Mouse (Mus musculus): ENCODE measurements around the gene Atg4d. TPM values are rescaled to one million over a fixed set of nuclear protein-coding genes. Genes with fewer than 3 reads are reported as not detected.

Gene Atg4d
- polyA plus RNA-seq, 1 experiment = 39.8 TPM

DNA sequence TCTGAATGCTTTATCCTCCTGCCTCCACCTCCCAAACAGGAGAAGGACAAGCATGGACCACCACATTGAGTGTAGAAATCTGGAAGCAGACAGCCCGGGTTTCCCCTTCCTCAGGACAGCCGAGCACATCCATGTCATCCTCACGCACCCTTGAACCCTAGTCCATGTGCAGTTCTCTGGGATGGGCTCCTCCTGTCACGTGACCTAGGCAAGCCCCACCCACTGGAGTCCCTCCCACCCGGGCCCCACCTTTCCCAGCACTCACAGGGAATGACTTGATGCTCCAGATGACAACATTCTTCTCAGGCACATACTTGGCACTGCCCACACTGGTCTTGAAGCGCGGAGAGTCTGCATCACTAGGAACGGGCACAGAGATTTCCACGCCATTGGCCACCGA is 33.9 kb downstream of the Atg4d start:
- TF ChIP-seq E2F4 (IDR thresholded peaks at IDR 0.05; ENCODE audit: insufficient read depth) = no peak
- Histone ChIP-seq H3ac (ENCODE audit: control insufficient read depth, insufficient read length) (no peak overlapping the region), H3K4me3 (no peak overlapping the region), H3K27me3 (ENCODE audit: control insufficient read depth, insufficient read depth, insufficient read length) (no peaks in the 10 kb centered on the region), H3K79me2 (ENCODE audit: control insufficient read depth, insufficient read depth) (no peaks in the 10 kb centered on the region), H3K36me3 (ENCODE audit: control insufficient read depth, insufficient read depth) (no peaks in the 10 kb centered on the region), H3K4me2 (ENCODE audit: low read depth) (no peak overlapping the region)

DNA sequence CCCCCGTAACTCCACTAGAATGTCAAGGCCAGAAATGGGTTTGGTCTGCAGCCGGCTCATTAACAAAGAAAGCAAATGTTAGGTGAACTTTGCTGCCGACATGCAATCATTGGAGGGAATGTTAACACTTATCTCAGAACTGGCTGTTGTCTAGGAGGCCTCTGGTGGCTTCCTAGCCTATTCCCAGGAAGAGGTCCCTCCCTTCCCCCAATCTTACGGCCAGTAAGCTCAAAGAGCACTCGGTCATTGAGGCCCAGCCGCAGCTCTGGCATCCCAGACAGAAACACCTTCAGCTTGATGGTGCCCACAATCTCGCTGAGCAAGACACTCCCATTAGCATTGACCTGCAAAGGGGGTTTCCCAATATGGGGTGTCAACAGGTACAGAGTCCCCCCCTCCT is 40.0 kb downstream of the Atg4d start:
- no peaks in the 10 kb centered on the region for H3K36me3 ChIP-seq (ENCODE audit: control insufficient read depth, insufficient read depth)

DNA sequence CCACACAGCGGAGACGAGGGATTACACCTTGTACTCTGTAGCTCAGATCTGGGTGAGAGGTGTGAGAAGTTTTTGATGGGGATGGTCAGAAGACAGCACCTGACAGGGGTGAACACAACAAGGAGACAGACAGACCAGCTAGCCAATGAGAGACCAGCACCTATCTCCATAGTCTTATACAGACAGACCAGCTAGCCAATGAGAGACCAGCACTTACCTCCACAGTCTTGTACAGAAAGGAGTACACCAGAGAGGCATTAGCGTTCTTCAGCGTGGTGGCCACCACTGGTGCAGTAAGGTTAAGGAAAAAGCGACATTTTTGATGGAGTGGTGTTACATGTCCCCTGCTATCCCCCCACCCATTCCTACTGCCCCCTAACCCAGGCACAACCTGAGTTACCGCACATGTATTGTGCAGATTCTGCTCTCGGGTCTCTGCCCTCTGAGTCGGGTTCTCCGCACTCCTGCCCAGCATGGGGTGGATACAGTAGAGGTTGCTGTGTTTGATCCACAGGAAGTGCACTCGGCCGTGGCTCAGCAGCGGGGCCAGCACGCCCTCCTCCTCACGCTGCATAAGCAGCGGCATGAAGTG is 44.2 kb downstream of the Atg4d start:
- Histone ChIP-seq H3K27me3 (ENCODE audit: control insufficient read depth, insufficient read depth, insufficient read length) (no peaks in the 10 kb centered on the region), H3ac (ENCODE audit: control insufficient read depth, insufficient read length) (no peak overlapping the region), H3K36me3 (ENCODE audit: control insufficient read depth, insufficient read depth) (no peaks in the 10 kb centered on the region), H3K79me2 (ENCODE audit: control insufficient read depth, insufficient read depth) (no peaks in the 10 kb centered on the region), H3K4me3 (no peak overlapping the region), H3K4me2 (ENCODE audit: low read depth) (no peak overlapping the region)
- no peak for TF ChIP-seq REST (IDR thresholded peaks at IDR 0.05; ENCODE audit: insufficient read depth, insufficient read length)
- no peak for TF ChIP-seq TCF3 (IDR thresholded peaks at IDR 0.05; ENCODE audit: insufficient read length, low read depth)
- TF ChIP-seq E2F4 (IDR thresholded peaks at IDR 0.05; ENCODE audit: insufficient read depth) = no peak
- TF ChIP-seq MYOG (IDR thresholded peaks at IDR 0.05; ENCODE audit: control insufficient read depth in 1 of 3, insufficient read depth in 1 of 3, insufficient read length in 2 of 3, low read depth in 2 of 3) = no peak
- TF ChIP-seq USF1 (IDR thresholded peaks at IDR 0.05; ENCODE audit: low read depth) = no peak
- no peak for TF ChIP-seq POLR2A (IDR thresholded peaks at IDR 0.05; ENCODE audit: insufficient read length, low read depth)
- TF ChIP-seq SRF (IDR thresholded peaks at IDR 0.05; ENCODE audit: control insufficient read depth, insufficient read length, low read depth) = no peak
- TF ChIP-seq MAX (IDR thresholded peaks at IDR 0.05; ENCODE audit: low read depth) = no peak
- TF ChIP-seq POLR2AphosphoS2 (IDR thresholded peaks at IDR 0.05; ENCODE audit: insufficient read length, low read depth) = no peak
- no peak for TF ChIP-seq TCF12 (IDR thresholded peaks at IDR 0.05; ENCODE audit: insufficient read depth, poor library complexity, severe bottlenecking)
- TF ChIP-seq CEBPB (IDR thresholded peaks at IDR 0.05; ENCODE audit: insufficient read depth, poor library complexity, severe bottlenecking) = no peak
- TF ChIP-seq MYOD1 (IDR thresholded peaks at IDR 0.05; ENCODE audit: control insufficient read depth in 1 of 3, insufficient read length in 2 of 3, low read depth in 2 of 3) = no peak

More for the DNA sequence above, 40.0 kb downstream of the Atg4d start:
- no peak overlapping the region for H3ac ChIP-seq (ENCODE audit: control insufficient read depth, insufficient read length)
- H3K4me3 ChIP-seq = no peak overlapping the region
- no peak overlapping the region for H3K4me2 ChIP-seq (ENCODE audit: low read depth)
- TF ChIP-seq POLR2AphosphoS2 (IDR thresholded peaks at IDR 0.05; ENCODE audit: insufficient read length, low read depth) (no peak), POLR2A (IDR thresholded peaks at IDR 0.05; ENCODE audit: insufficient read length, low read depth) (no peak), MYOG (IDR thresholded peaks at IDR 0.05; ENCODE audit: control insufficient read depth in 1 of 3, insufficient read depth in 1 of 3, insufficient read length in 2 of 3, low read depth in 2 of 3) (no peak), MYOD1 (IDR thresholded peaks at IDR 0.05; ENCODE audit: control insufficient read depth in 1 of 3, insufficient read length in 2 of 3, low read depth in 2 of 3) (no peak), MAX (IDR thresholded peaks at IDR 0.05; ENCODE audit: low read depth) (no peak), E2F4 (IDR thresholded peaks at IDR 0.05; ENCODE audit: insufficient read depth) (no peak), TCF12 (IDR thresholded peaks at IDR 0.05; ENCODE audit: insufficient read depth, poor library complexity, severe bottlenecking) (no peak), CEBPB (IDR thresholded peaks at IDR 0.05; ENCODE audit: insufficient read depth, poor library complexity, severe bottlenecking) (no peak), USF1 (IDR thresholded peaks at IDR 0.05; ENCODE audit: low read depth) (no peak), SRF (IDR thresholded peaks at IDR 0.05; ENCODE audit: control insufficient read depth, insufficient read length, low read depth) (no peak), TCF3 (IDR thresholded peaks at IDR 0.05; ENCODE audit: insufficient read length, low read depth) (no peak), REST (IDR thresholded peaks at IDR 0.05; ENCODE audit: insufficient read depth, insufficient read length) (no peak)
- H3K79me2 ChIP-seq (ENCODE audit: control insufficient read depth, insufficient read depth) = no peaks in the 10 kb centered on the region
- H3K27me3 ChIP-seq (ENCODE audit: control insufficient read depth, insufficient read depth, insufficient read length) = no peaks in the 10 kb centered on the region

DNA sequence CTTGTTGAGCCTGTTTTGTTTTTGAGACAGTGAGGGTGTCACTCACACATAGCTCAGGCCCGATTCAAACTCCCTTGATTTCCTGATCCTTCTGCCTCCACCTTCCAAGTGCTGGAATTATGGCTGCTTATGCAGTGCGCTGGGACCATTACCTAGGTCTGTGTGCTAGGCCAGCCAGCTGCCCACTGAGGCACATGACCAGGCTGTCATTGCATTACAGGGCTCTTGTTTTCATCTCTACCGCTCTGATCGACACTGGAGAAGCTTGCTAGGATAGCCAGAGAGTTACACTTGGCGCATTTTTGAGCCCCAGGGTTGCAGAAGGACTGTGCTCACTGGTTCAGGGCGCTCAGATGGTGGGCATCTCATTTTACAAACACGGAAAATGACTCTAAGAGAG is 46.6 kb downstream of the Atg4d start:
- Histone ChIP-seq H3K4me3 (no peak overlapping the region), H3K4me2 (ENCODE audit: low read depth) (no peak overlapping the region), H3K36me3 (ENCODE audit: control insufficient read depth, insufficient read depth) (no peaks in the 10 kb centered on the region), H3ac (ENCODE audit: control insufficient read depth, insufficient read length) (no peak overlapping the region), H3K79me2 (ENCODE audit: control insufficient read depth, insufficient read depth) (no peaks in the 10 kb centered on the region), H3K27me3 (ENCODE audit: control insufficient read depth, insufficient read depth, insufficient read length) (no peaks in the 10 kb centered on the region)
- TF ChIP-seq TCF3 (IDR thresholded peaks at IDR 0.05; ENCODE audit: insufficient read length, low read depth) = no peak

DNA sequence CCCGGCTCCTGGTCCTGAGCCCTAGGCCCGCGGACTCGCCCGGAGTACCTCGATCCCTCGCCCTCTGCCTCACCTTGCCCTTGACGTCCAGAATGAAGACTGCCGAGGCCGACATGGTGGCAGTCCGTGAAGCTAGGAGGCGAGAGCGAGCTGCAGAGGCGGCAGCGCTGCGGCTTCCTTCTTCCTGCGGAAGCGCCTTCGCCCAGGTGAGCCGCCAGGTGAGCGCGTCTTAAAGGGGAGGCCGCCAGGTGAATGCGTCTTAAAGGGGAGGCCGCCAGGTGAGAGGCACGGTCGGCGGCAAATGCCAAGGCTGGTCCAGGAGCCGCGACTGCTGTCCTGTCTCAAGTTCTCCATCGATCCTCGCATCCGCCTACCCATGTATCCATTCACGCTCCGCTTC is 47.0 kb downstream of the Atg4d start, which contains the start of gene Ap1m2:
TSS of gene Ap1m2 (minus strand) at position 204 of the 400 bp plus-strand sequence.
- H3K4me3 ChIP-seq = no peak within 1 kb of the TSS
- no peaks in the 10 kb centered on the region for H3K36me3 ChIP-seq (ENCODE audit: control insufficient read depth, insufficient read depth)
- H3K79me2 ChIP-seq (ENCODE audit: control insufficient read depth, insufficient read depth) = no peaks in the 10 kb centered on the region
- no peak within 1 kb of the TSS for H3K4me2 ChIP-seq (ENCODE audit: low read depth)
- no peak within 1 kb of the TSS for H3ac ChIP-seq (ENCODE audit: control insufficient read depth, insufficient read length)
- no peaks in the 10 kb centered on the region for H3K27me3 ChIP-seq (ENCODE audit: control insufficient read depth, insufficient read depth, insufficient read length)
- TF ChIP-seq MYOG (IDR thresholded peaks at IDR 0.05; ENCODE audit: control insufficient read depth in 1 of 3, insufficient read depth in 1 of 3, insufficient read length in 2 of 3, low read depth in 2 of 3) (no peak), MAX (IDR thresholded peaks at IDR 0.05; ENCODE audit: low read depth) (no peak), REST (IDR thresholded peaks at IDR 0.05; ENCODE audit: insufficient read depth, insufficient read length) (no peak), CEBPB (IDR thresholded peaks at IDR 0.05; ENCODE audit: insufficient read depth, poor library complexity, severe bottlenecking) (no peak), USF1 (IDR thresholded peaks at IDR 0.05; ENCODE audit: low read depth) (no peak), TCF12 (IDR thresholded peaks at IDR 0.05; ENCODE audit: insufficient read depth, poor library complexity, severe bottlenecking) (no peak), SRF (IDR thresholded peaks at IDR 0.05; ENCODE audit: control insufficient read depth, insufficient read length, low read depth) (no peak), E2F4 (IDR thresholded peaks at IDR 0.05; ENCODE audit: insufficient read depth) (no peak), POLR2AphosphoS2 (IDR thresholded peaks at IDR 0.05; ENCODE audit: insufficient read length, low read depth) (no peak), MYOD1 (IDR thresholded peaks at IDR 0.05; ENCODE audit: control insufficient read depth in 1 of 3, insufficient read length in 2 of 3, low read depth in 2 of 3) (no peak), POLR2A (IDR thresholded peaks at IDR 0.05; ENCODE audit: insufficient read length, low read depth) (no peak), TCF3 (IDR thresholded peaks at IDR 0.05; ENCODE audit: insufficient read length, low read depth) (no peak)

Data from myocyte (in vitro differentiated cells).